Mouse (Mus musculus) myocyte (in vitro differentiated cells): ENCODE measurements around the gene Phgr1.

Experiments used
- CEBPB ChIP-seq: IDR thresholded peaks from 2 replicates; pipeline ENCODE4 v1.6.1; 2011; ENCODE audit warnings: mild to moderate bottlenecking, moderate library complexity; ENCODE audit not compliant: poor library complexity, insufficient read depth, severe bottlenecking
- E2F4 ChIP-seq: IDR thresholded peaks from one replicate; pipeline ENCODE4 v1.6.1; 2011; ENCODE audit warnings: mild to moderate bottlenecking, control low read depth, moderate library complexity; ENCODE audit not compliant: insufficient read depth
- MAX ChIP-seq: IDR thresholded peaks from one replicate; pipeline ENCODE4 v1.6.1; 2011; ENCODE audit warnings: low read depth, mild to moderate bottlenecking, control low read depth
- MYOG ChIP-seq, 3 experiments: IDR thresholded peaks; one replicate each; pipeline ENCODE4 v1.6.1; 2011; ENCODE audit warnings: control low read depth in 2 of 3, low read depth in 2 of 3, mild to moderate bottlenecking in 2 of 3; ENCODE audit not compliant: insufficient read length in 2 of 3, control insufficient read depth in 1 of 3, insufficient read depth in 1 of 3
- POLR2A ChIP-seq: IDR thresholded peaks from one replicate; pipeline ENCODE4 v1.6.1; 2011; ENCODE audit warnings: low read depth, mild to moderate bottlenecking, control low read depth, moderate library complexity; ENCODE audit not compliant: insufficient read length
- POLR2AphosphoS2 ChIP-seq: IDR thresholded peaks from one replicate; pipeline ENCODE4 v1.6.1; 2011; ENCODE audit warnings: low read depth, control low read depth; ENCODE audit not compliant: insufficient read length
- TCF12 ChIP-seq: IDR thresholded peaks from one replicate; pipeline ENCODE4 v1.6.1; 2011; ENCODE audit warnings: mild to moderate bottlenecking, control low read depth; ENCODE audit not compliant: poor library complexity, insufficient read depth, severe bottlenecking
- USF1 ChIP-seq: IDR thresholded peaks from one replicate; pipeline ENCODE4 v1.6.1; 2011; ENCODE audit warnings: low read depth, mild to moderate bottlenecking, control low read depth, moderate library complexity

DNA sequence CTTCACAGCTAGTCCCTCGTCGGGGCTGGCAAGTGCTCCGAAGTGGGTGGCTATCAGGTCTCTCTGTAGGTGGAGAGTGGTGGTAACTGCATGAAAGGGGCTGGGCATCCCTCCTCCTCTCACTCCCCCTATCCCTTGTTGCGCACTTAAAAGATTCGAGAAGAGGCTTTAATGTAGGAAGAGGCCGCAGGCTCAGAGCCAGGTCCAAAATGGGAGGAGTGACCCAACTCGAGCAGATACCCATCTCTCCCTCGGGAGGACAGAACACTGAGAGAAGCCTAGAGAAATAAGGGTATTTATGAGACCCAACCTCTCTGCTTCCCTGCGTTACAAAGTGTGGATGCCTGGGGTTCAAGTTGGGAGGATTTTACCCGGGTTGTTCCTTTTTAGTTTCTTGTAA is 6.5 kb downstream of the Phgr1 start:
- TF ChIP-seq POLR2A, result no peak
- no peak for TF ChIP-seq TCF12
- TF ChIP-seq USF1, result no peak
- no peak for TF ChIP-seq E2F4
- no peak for TF ChIP-seq MAX
- TF ChIP-seq MYOG (IDR thresholded peaks at IDR 0.05; ENCODE audit: control insufficient read depth in 1 of 3, insufficient read depth in 1 of 3, insufficient read length in 2 of 3, low read depth in 2 of 3), result no peak
- TF ChIP-seq CEBPB, result no peak
- TF ChIP-seq POLR2AphosphoS2, result no peak
